Mouse (Mus musculus) testis, adult 2 months (tissue): Measurements from ENCODE around the gene Bcl2. TPM values are rescaled to one million over a fixed set of nuclear protein-coding genes. Genes with fewer than 3 reads are reported as not detected.

Experiments used
- H3K27ac ChIP-seq: fragments of 200-500 bp; 2 replicates; pipeline ENCODE4 v1.5.1; 2012; ENCODE audit warnings: low read depth, low read length; ENCODE audit not compliant: control insufficient read depth, insufficient read depth
- H3K27me3 ChIP-seq: fragments of 200-500 bp; 2 replicates; pipeline ENCODE4 v1.6.1; 2012; ENCODE audit warnings: mild to moderate bottlenecking, low read length, moderate library complexity; ENCODE audit not compliant: control insufficient read depth, insufficient read depth
- H3K36me3 ChIP-seq: fragments of 200-500 bp; 2 replicates; pipeline ENCODE4 v1.6.1; 2012; ENCODE audit warnings: mild to moderate bottlenecking, low read length; ENCODE audit not compliant: control insufficient read depth, insufficient read depth
- H3K4me1 ChIP-seq: fragments of 200-500 bp; 2 replicates; pipeline ENCODE4 v1.6.1; 2012; ENCODE audit warnings: low read length; ENCODE audit not compliant: control insufficient read depth, insufficient read depth
- H3K4me3 ChIP-seq: fragments of 200-500 bp; 2 replicates; pipeline ENCODE4 v1.5.1; 2012; ENCODE audit warnings: low read depth, mild to moderate bottlenecking, low read length, moderate library complexity, mixed read lengths; ENCODE audit not compliant: control insufficient read depth
- CTCF ChIP-seq: fragments of 200-500 bp; IDR thresholded peaks from 2 replicates; pipeline ENCODE4 v1.5.1; 2012; ENCODE audit warnings: low read depth, mild to moderate bottlenecking, inconsistent platforms, low read length, moderate library complexity; ENCODE audit not compliant: control insufficient read depth, insufficient read depth, insufficient replicate concordance
- POLR2A ChIP-seq: fragments of 200-500 bp; IDR thresholded peaks from 2 replicates; pipeline ENCODE4 v1.6.1; 2012; ENCODE audit warnings: low read depth, mild to moderate bottlenecking, inconsistent platforms, low read length, moderate library complexity; ENCODE audit not compliant: control insufficient read depth
- polyA plus RNA-seq: library from polyadenylated mRNA; depleted of rRNA; stranded (reverse); fragments of >200 nt; gene quantifications from 2 replicates; pipeline ENCODE4 v1.2.3, GENCODE M21; 2012

Bcl2 gene
- polyA plus RNA-seq, 1 experiment = 0.11 TPM

DNA sequence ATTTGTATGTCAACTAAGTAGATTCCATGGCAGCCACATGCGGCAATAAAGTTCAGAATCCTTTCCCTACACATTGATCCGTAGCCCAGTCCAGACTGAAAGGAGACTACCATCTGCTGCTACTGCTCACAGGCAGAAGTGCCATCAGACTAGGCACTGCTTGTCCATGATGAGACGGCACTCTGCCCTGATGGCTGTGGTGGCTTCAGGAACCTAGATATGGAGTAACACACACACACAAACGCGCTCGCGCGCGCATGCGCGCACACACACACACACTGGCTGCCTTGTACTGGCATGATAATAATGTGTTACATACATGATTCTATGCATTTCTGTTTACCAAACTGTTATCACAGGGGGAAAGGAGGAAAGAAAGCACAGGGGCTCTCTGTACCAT lies 76.4 kb downstream of the Bcl2 start:
- H3K27ac ChIP-seq = no peak overlapping the region
- no peak overlapping the region for H3K4me3 ChIP-seq
- H3K4me1 ChIP-seq = no peaks in the 10 kb centered on the region
- H3K27me3 ChIP-seq = no peaks in the 10 kb centered on the region
- TF ChIP-seq CTCF (no peak), POLR2A (no peak)
- no peaks in the 10 kb centered on the region for H3K36me3 ChIP-seq

DNA sequence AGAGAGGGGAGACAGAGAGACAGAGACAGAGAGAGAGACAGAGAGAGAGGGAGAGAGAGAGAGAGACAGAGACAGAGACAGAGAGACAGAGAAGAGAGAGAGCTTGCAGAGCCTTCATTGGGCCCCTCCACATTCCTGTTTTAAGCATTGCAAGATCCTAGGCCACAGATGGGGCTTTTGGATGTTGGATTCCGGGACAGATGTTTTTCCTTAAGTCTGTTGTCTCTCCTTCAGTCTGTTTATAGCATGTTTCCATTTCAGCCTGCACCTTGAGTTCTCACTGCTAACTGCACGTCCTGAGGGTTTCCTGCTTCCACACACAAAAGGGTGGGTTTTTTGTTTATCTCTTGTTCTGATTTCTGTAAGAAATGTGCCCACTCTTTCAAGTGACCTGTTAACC lies 77.4 kb downstream of the Bcl2 start:
- no peak overlapping the region for H3K4me3 ChIP-seq
- no peaks in the 10 kb centered on the region for H3K4me1 ChIP-seq
- H3K36me3 ChIP-seq = no peaks in the 10 kb centered on the region
- H3K27ac ChIP-seq = no peak overlapping the region
- no peak for TF ChIP-seq POLR2A
- TF ChIP-seq CTCF = no peak
- H3K27me3 ChIP-seq = no peaks in the 10 kb centered on the region

DNA sequence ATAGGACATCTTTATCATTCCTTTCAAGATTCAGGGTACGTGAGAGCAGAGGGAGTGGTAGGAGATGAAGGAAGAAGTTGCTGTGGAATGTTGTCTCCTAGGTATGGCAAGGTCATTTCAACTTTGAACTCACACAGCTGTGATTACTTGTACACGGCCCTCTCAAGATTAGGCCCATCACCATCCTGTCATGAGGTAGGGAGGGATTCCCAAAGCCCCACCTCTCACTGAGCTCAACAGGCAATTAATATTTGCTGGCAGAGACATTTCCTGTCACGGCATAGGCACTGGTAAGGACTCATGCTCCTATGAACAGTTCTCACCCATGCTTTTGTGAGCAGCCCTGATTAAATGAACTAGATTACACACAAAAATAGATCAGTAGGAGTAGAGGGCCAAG lies 80.9 kb downstream of the Bcl2 start:
- Histone ChIP-seq H3K36me3 (no peaks in the 10 kb centered on the region), H3K4me3 (no peak overlapping the region), H3K27ac (no peak overlapping the region), H3K4me1 (no peaks in the 10 kb centered on the region; the same call in 1 of the 2 replicates), H3K27me3 (no peaks in the 10 kb centered on the region)
- TF ChIP-seq CTCF (no peak), POLR2A (no peak)

DNA sequence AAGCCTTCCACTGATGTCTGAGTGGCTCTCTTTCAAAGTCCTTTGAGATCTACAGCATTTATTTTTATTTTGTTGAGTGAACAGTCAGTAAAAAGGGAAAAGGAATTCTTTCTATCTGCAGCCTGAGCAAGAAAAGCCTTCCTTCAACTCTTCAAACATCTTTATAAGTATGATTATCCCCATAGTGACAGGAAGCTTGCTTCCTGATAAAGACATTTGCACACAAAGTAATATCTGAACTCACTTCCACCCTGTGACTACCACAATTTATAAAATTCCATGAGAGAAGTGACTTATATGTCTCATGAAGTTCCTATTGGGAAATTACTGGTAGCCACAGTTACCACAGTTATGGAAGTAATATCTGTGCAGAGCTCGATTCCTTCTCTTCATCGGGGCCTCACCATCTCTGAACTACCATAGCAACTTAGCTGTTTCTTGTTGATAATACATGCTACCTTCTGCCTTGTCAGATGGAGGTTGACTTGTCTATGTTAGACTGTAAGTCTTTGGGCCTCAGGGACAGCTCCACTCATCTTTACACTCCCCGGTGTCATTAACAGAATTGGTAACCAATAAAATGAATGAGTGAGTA lies 82.1 kb downstream of the Bcl2 start:
- Histone ChIP-seq H3K4me1 (no peaks in the 10 kb centered on the region; the same call in 1 of the 2 replicates), H3K27ac (no peak overlapping the region), H3K27me3 (no peaks in the 10 kb centered on the region), H3K4me3 (no peak overlapping the region), H3K36me3 (no peaks in the 10 kb centered on the region)
- TF ChIP-seq POLR2A (no peak), CTCF (no peak)

DNA sequence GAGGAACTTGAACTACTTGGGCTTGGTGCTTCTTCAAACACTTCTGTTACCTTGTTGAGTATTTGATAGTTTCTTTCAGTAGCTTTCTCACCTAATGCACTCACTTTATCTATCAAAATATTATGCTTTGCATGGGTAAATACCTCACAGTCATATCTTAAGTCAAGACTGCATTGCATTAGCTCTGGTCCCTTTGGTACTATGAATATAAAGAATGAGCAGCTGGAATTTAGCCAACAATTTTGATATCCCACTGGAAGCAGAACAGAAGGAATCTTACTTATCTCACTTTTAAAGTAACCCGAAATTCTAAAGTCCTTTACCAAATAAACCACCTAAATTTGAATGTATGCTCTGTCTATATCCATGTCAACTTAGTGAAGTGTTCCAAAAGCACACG lies 83.1 kb downstream of the Bcl2 start:
- TF ChIP-seq POLR2A = no peak
- no peak for TF ChIP-seq CTCF
- Histone ChIP-seq H3K4me1 (no peaks in the 10 kb centered on the region; the same call in 1 of the 2 replicates), H3K36me3 (no peaks in the 10 kb centered on the region), H3K27ac (no peak overlapping the region), H3K27me3 (no peaks in the 10 kb centered on the region), H3K4me3 (no peak overlapping the region)

DNA sequence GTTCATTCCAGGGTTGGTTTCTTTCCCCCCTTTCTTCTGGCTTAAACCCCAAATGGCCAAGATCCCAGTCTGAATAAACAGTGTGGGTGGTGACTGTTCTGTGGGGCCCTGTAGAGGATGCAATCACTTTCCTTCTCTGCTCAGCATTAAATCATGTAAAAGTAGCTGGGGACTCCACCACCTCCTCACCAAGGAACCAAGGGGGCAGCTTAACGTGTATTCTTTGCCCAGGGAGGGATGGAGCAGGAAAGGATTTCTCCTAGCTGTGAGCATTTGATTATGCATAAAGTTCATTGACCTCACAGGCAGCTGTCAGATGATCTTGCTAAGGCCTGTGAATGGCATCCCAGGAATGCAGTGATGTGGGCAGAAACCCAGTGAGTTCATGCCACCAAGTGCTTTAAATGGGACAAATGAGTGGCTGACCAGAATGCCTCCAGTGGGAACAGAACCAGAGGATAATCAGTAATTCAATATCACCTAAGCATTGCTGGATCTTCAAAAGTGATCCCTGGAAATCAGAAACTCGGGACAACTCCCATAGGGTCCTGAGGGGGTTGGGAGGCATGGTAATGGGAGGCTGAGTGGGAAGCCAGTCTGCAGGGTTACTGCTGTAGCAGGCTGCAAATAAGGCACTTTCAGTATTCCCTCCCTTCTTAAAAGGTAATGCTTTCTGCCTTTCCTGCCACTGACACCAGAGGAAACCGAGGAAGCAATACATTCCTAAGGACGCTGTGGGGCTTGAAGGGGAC lies 84.0 kb downstream of the Bcl2 start:
- Histone ChIP-seq H3K4me1 (no peaks in the 10 kb centered on the region; the same call in 1 of the 2 replicates), H3K27me3 (no peaks in the 10 kb centered on the region), H3K36me3 (no peaks in the 10 kb centered on the region), H3K4me3 (no peak overlapping the region), H3K27ac (peak overlapping the region; percentile 7; the same call in 1 of the 2 replicates)
- no peak for TF ChIP-seq POLR2A

DNA sequence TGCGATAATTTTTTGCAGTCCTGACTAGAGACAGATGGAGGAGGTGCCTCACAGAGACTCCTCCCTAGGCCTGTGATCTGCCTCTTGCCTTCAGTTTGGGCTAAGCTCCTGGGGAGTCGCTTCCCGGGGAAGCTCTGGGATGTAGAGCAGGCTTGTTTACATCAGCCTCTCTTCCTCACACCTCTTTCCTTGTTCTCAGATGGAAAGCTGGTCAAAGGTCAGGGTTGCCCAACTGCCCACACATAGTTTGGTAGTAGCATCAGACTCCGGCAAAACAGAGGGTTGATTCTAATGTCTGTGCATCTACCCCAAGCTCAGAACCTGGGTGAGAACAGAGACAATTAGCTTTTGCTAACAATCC lies 84.6 kb downstream of the Bcl2 start:
- Histone ChIP-seq H3K4me1 (no peaks in the 10 kb centered on the region; the same call in 1 of the 2 replicates), H3K4me3 (no peak overlapping the region), H3K36me3 (no peaks in the 10 kb centered on the region), H3K27ac (no peak overlapping the region), H3K27me3 (no peaks in the 10 kb centered on the region)
- TF ChIP-seq POLR2A = no peak
- no peak for TF ChIP-seq CTCF
